ENCODE assay signal across 13 mouse cellular contexts in genomic region chr19:28092252-28092651, GRCm38 (mm10).
DNase-seq lines count a peak whose midpoint lies in the region.
"Had no signal": no experiment of that assay in that cellular context is flagged by ENCODE, and none has a peak within 500 bp of the region (broad histone marks: within the 10 kb centered on the region; RNA-seq: fewer than 3 reads in every experiment).

No protein-coding gene starts in this region.

- peak; percentile 58 for DNase-seq in layer of hippocampus, adult 11-12 months (ENCODE audit: low spot score)
- DNase-seq in layer of hippocampus, postnatal 10 days (ENCODE audit: low spot score in 2 of 2), result no peak
- peak; percentile 68 for DNase-seq in brain, adult 2 months (ENCODE audit: low read depth, low spot score)
- DNase-seq in layer of hippocampus, adult 8-10 months (ENCODE audit: low spot score in 2 of 2), result peak; percentile 33 to 57
- peak; percentile 32 for DNase-seq in right cerebral cortex, postnatal 25 days
- no peak for DNase-seq in heart, postnatal 4 days
- no peak for DNase-seq in embryo, embryonic 11 days
- DNase-seq: cerebellum, adult 8-10 months; heart, adult 18-20 months; kidney, postnatal 4 days; lung, adult 2 months; midbrain, embryonic 14.5 days; thymus, postnatal 25 days had no signal

Comparison
In these comparisons a context has a peak if more than half of its experiments do, and no peak if none do; other contexts are left out.
1. DNase-seq: peak in layer of hippocampus, adult 11-12 months (single experiment), brain, adult 2 months (single experiment), layer of hippocampus, adult 8-10 months (2 of 2) and right cerebral cortex, postnatal 25 days (single experiment); none in layer of hippocampus, postnatal 10 days (0 of 2), heart, postnatal 4 days (single experiment) and embryo, embryonic 11 days (single experiment).